Mouse (Mus musculus): Measurements from ENCODE around the gene Timd4. TPM values are rescaled to one million over a fixed set of nuclear protein-coding genes. Genes with fewer than 3 reads are reported as not detected.

The Timd4 gene
- 1.1 and 2.8 TPM in 2 replicates for polyA plus RNA-seq (2015; fragmentation: Nextera tagmentation; extraction: Ambion mirVana)

GRCm38 (mm10) chr11:46810511-46810910 is at the start of gene Timd4:
TSS of gene Timd4 (plus strand) at chr11:46810800.

Other genes starting within 250 kb of the Timd4 start
- gene BC053393, start 239.3 kb upstream of the Timd4 start, polyA plus RNA-seq (2015; fragmentation: Nextera tagmentation; extraction: Ambion mirVana) = not detected in 2 replicates
- gene Dppa1, start 181.5 kb upstream of the Timd4 start, polyA plus RNA-seq (2015; fragmentation: Nextera tagmentation; extraction: Ambion mirVana) = not detected in 2 replicates
- 0.06 TPM in 1 of 2 replicates, not detected in the other for gene Timd2, start 103.7 kb upstream of the Timd4 start, polyA plus RNA-seq (2015; fragmentation: Nextera tagmentation; extraction: Ambion mirVana)
- 0.06 and 0.08 TPM in 2 replicates for gene Havcr1, start 75.7 kb upstream of the Timd4 start, polyA plus RNA-seq (2015; fragmentation: Nextera tagmentation; extraction: Ambion mirVana)

Data from spleen, postnatal 0 days (tissue).